Mouse (Mus musculus): ENCODE data around the gene Usb1. TPM values are rescaled to one million over a fixed set of nuclear protein-coding genes. Genes with fewer than 3 reads are reported as not detected.

Gene Usb1
- polyA plus RNA-seq, 1 experiment = 17.0 TPM

- TF ChIP-seq POLR2A (IDR thresholded peaks at IDR 0.05; ENCODE audit: extremely low read depth, insufficient read depth, low read length) (no peak), CTCF (IDR thresholded peaks at IDR 0.05; ENCODE audit: extremely low read depth, insufficient read depth, low read length) (no peak)
- H3K27ac ChIP-seq (ENCODE audit: insufficient read depth, low read length) = no peak overlapping the region
- H3K4me1 ChIP-seq (ENCODE audit: control insufficient read depth, insufficient read depth, low read length) = no peaks in the 10 kb centered on the region
- H3K4me3 ChIP-seq (ENCODE audit: insufficient read depth, low read length) = no peak overlapping the region
Observed at GRCm38 (mm10) chr8:95396752-95397151, 64.7 kb downstream of the Usb1 start.

Other genes starting within 250 kb of the Usb1 start
- 55.2 TPM in 2 replicates for gene Kifc3, start 129.5 kb upstream of the Usb1 start, polyA plus RNA-seq (2012; rRNA removed)
- gene Cngb1, start 25.7 kb upstream of the Usb1 start, polyA plus RNA-seq (2012; rRNA removed) = 0.06 and 0.23 TPM in 2 replicates
- gene Tepp, start 21.7 kb upstream of the Usb1 start, polyA plus RNA-seq (2012; rRNA removed) = 0.17 and 0.40 TPM in 2 replicates
- gene Zfp319, start 334 bp upstream of the Usb1 start, polyA plus RNA-seq (2012; rRNA removed) = 9.9 and 10.4 TPM in 2 replicates
- 8.1 and 9.2 TPM in 2 replicates for gene Mmp15, start 20.0 kb downstream of the Usb1 start, polyA plus RNA-seq (2012; rRNA removed)
- gene Cfap20, start 102.6 kb downstream of the Usb1 start, polyA plus RNA-seq (2012; rRNA removed) = 86.3 and 90.4 TPM in 2 replicates
- gene Csnk2a2, start 157.8 kb downstream of the Usb1 start, polyA plus RNA-seq (2012; rRNA removed) = 51.3 and 56.8 TPM in 2 replicates
- 3.6 TPM in 2 replicates for gene Ccdc113, start 201.8 kb downstream of the Usb1 start, polyA plus RNA-seq (2012; rRNA removed)
- gene Prss54, start 244.1 kb downstream of the Usb1 start, polyA plus RNA-seq (2012; rRNA removed) = 0.19 TPM in 2 replicates